7 mouse cellular contexts compared by ENCODE assay signal in genomic region chr14:52196230-52197155, GRCm38 (mm10). TPM values are rescaled to one million over a fixed set of nuclear protein-coding genes. Genes with fewer than 3 reads are reported as not detected.
A peak's percentile ranks its signal among the peaks of the same experiment; 100 is the strongest.
DNase-seq lines count a peak whose midpoint lies in the region; ATAC-seq and TF ChIP-seq lines count a peak whose summit lies in the region.

No protein-coding gene starts in this region.

- WGBS in hindbrain, embryonic 12.5 days = under 1% methylated on average over 38 of the region's 59 CpGs
- whole genome bisulfite sequencing in lung, postnatal 0 days = 1% methylated on average over 41 of the region's 59 CpGs
- WGBS in stomach, postnatal 0 days = under 1% methylated on average over 59 of the region's 59 CpGs

- no peaks in the 10 kb centered on the region for H3K27me3 ChIP-seq in hindbrain, embryonic 12.5 days
- no peaks in the 10 kb centered on the region for H3K27me3 ChIP-seq in lung, postnatal 0 days (replicated peaks; ENCODE audit: insufficient read depth, low read length)
- no peaks in the 10 kb centered on the region for H3K27me3 ChIP-seq in stomach, postnatal 0 days (ENCODE audit: control insufficient read depth, insufficient read depth, low read length)

- in situ Hi-C loops in ES-E14 (cut with MboI; ENCODE audit: low sequenced_read_pairs in 2 of 2, unreplicated experiment in 2 of 2) = no loop called here

- peak overlapping the region; percentile 91 for H3K27ac ChIP-seq in left cerebral cortex, adult 2 months
- peak overlapping the region; percentile 96 for H3K27ac ChIP-seq in ES-E14 (ENCODE audit: insufficient read depth, low read depth, low read length, poor library complexity, severe bottlenecking)
- H3K27ac ChIP-seq in cortical plate, adult 2 months (ENCODE audit: insufficient read depth, low read length) = peak overlapping the region; percentile 83
- peak overlapping the region; percentile 95 for H3K27ac ChIP-seq in hindbrain, embryonic 12.5 days
- peak overlapping the region; percentile 98 for H3K27ac ChIP-seq in lung, postnatal 0 days (ENCODE audit: low read length)
- H3K27ac ChIP-seq in stomach, postnatal 0 days (replicated peaks) = peak overlapping the region; percentile 99

- no peak for TF ChIP-seq CTCF in left cerebral cortex, adult 2 months (IDR thresholded peaks at IDR 0.05)
- TF ChIP-seq CTCF in cortical plate, adult 2 months (IDR thresholded peaks at IDR 0.05; ENCODE audit: extremely low read depth, insufficient read depth, low read length) = no peak
- TF ChIP-seq CTCF in lung, postnatal 0 days (IDR thresholded peaks at IDR 0.05) = no peak
- no peak for TF ChIP-seq CTCF in stomach, postnatal 0 days (IDR thresholded peaks at IDR 0.05; ENCODE audit: low read depth)

- no peak for DNase-seq in left cerebral cortex, adult 2 months (ENCODE audit: extremely low spot score in 1 of 2, low spot score in 2 of 2)
- DNase-seq in left cerebral cortex, postnatal 36 days (ENCODE audit: low spot score in 2 of 2) = no peak
- DNase-seq in ES-E14 (ENCODE audit: low read depth, low spot score) = no peak
- peak; percentile 49 for DNase-seq in lung, postnatal 0 days (ENCODE audit: low spot score)
- DNase-seq in stomach, postnatal 0 days (ENCODE audit: low spot score) = no peak

- TF ChIP-seq EP300 in lung, postnatal 0 days (IDR thresholded peaks at IDR 0.05) = no peak
- no peak for TF ChIP-seq EP300 in stomach, postnatal 0 days (optimal IDR thresholded peaks at IDR 0.05)

- H3K4me2 ChIP-seq in hindbrain, embryonic 12.5 days (replicated peaks) = peak overlapping the region; percentile 75
- peak overlapping the region; percentile 93 for H3K4me2 ChIP-seq in lung, postnatal 0 days (replicated peaks; ENCODE audit: low read depth, low read length)
- H3K4me2 ChIP-seq in stomach, postnatal 0 days (replicated peaks; ENCODE audit: low read depth) = peak overlapping the region; percentile 90

- TF ChIP-seq POLR2A in cortical plate, adult 2 months (IDR thresholded peaks at IDR 0.05; ENCODE audit: extremely low read depth, insufficient read depth, low read length) = no peak

- peak overlapping the region; percentile 99 for H3K9ac ChIP-seq in ES-E14 (ENCODE audit: insufficient read depth, low read depth, low read length, poor library complexity, severe bottlenecking)
- peak overlapping the region; percentile 99 for H3K9ac ChIP-seq in hindbrain, embryonic 12.5 days
- H3K9ac ChIP-seq in lung, postnatal 0 days (replicated peaks; ENCODE audit: low read depth) = peak overlapping the region; percentile 99
- peak overlapping the region; percentile 98 for H3K9ac ChIP-seq in stomach, postnatal 0 days (ENCODE audit: low read length)

- intact Hi-C loops in left cerebral cortex, adult 2 months (cut with DNase I) = loop anchor here (5.0 kb wide), 1 partner anchor 81 kb away; the partner anchor contains the start of genes Rab2b and Tox4
- intact Hi-C loops in left cerebral cortex, postnatal 36 days (cut with DNase I) = loop anchor here (5.0 to 10.0 kb wide), 2 partner anchors 74 to 292 kb away; no protein-coding TSS in a partner anchor

- no peaks in the 10 kb centered on the region for H3K9me3 ChIP-seq in ES-E14 (ENCODE audit: control insufficient read depth, insufficient read depth, low read depth, low read length)
- no peaks in the 10 kb centered on the region for H3K9me3 ChIP-seq in hindbrain, embryonic 12.5 days (replicated peaks)
- no peaks in the 10 kb centered on the region for H3K9me3 ChIP-seq in lung, postnatal 0 days (ENCODE audit: low read length)
- no peaks in the 10 kb centered on the region for H3K9me3 ChIP-seq in stomach, postnatal 0 days (ENCODE audit: control insufficient read depth, low read length)

- H3K4me3 ChIP-seq in left cerebral cortex, adult 2 months = peak overlapping the region; percentile 99
- peak overlapping the region; percentile 94 to 96 for H3K4me3 ChIP-seq in ES-E14 (ENCODE audit: insufficient read depth in 1 of 2, low read depth in 1 of 2, low read length in 2 of 2, poor library complexity in 1 of 2, severe bottlenecking in 1 of 2)
- peak overlapping the region; percentile 91 for H3K4me3 ChIP-seq in cortical plate, adult 2 months (ENCODE audit: insufficient read depth, low read length)
- H3K4me3 ChIP-seq in hindbrain, embryonic 12.5 days = peak overlapping the region; percentile 98
- peak overlapping the region; percentile 99 for H3K4me3 ChIP-seq in lung, postnatal 0 days (ENCODE audit: low read depth, low read length)
- H3K4me3 ChIP-seq in stomach, postnatal 0 days (ENCODE audit: low read depth, low read length) = peak overlapping the region; percentile 99

- peaks cover 6 to 8% of the 10 kb centered on the region in 2 experiments; a peak in 3 of 4 replicates for H3K4me1 ChIP-seq in ES-E14 (ENCODE audit: control insufficient read depth in 2 of 2, insufficient read depth in 2 of 2, low read length in 2 of 2, poor library complexity in 1 of 2)
- no peaks in the 10 kb centered on the region for H3K4me1 ChIP-seq in cortical plate, adult 2 months (ENCODE audit: control insufficient read depth, insufficient read depth, low read length)
- H3K4me1 ChIP-seq in hindbrain, embryonic 12.5 days = peaks cover 17% of the 10 kb centered on the region
- H3K4me1 ChIP-seq in lung, postnatal 0 days (ENCODE audit: insufficient read depth, low read depth, low read length) = no peaks in the 10 kb centered on the region; the same call in 1 of the 2 replicates
- H3K4me1 ChIP-seq in stomach, postnatal 0 days (replicated peaks; ENCODE audit: control insufficient read depth, insufficient read depth) = 0 out of 2 replicates have a peak, but pooled peaks cover 2% of the 10 kb centered on the region

- peak; percentile 67 for ATAC-seq in hindbrain, embryonic 12.5 days (ENCODE audit: low FRiP score)
- peak; percentile 46 for ATAC-seq in lung, postnatal 0 days
- ATAC-seq in stomach, postnatal 0 days (ENCODE audit: low FRiP score, low TSS enrichment) = peak; percentile 18

- peaks cover 8% of the 10 kb centered on the region for H3K36me3 ChIP-seq in ES-E14 (ENCODE audit: control insufficient read depth, insufficient read depth, low read length, poor library complexity, severe bottlenecking)
- H3K36me3 ChIP-seq in hindbrain, embryonic 12.5 days = peaks cover 33% of the 10 kb centered on the region
- H3K36me3 ChIP-seq in lung, postnatal 0 days (ENCODE audit: insufficient read depth, low read length) = peaks cover 3% of the 10 kb centered on the region; the same call in 1 of the 2 replicates
- H3K36me3 ChIP-seq in stomach, postnatal 0 days (ENCODE audit: control insufficient read depth, insufficient read depth, low read length) = peaks cover 5% of the 10 kb centered on the region; the same call in 1 of the 2 replicates

TF ChIP-seq in ES-E14, 5 proteins besides CTCF, POLR2A, EP300 and RAD21:
- TF ChIP-seq ZNF384 (IDR thresholded peaks at IDR 0.05; ENCODE audit: low read depth, low read length) = no peak
- no peak for TF ChIP-seq HCFC1 (IDR thresholded peaks at IDR 0.05; ENCODE audit: borderline replicate concordance, insufficient read depth, low read length)
- no peak for TF ChIP-seq CHD2 (IDR thresholded peaks at IDR 0.05; ENCODE audit: low read depth, low read length)
- no peak for TF ChIP-seq ZC3H11A (IDR thresholded peaks at IDR 0.05; ENCODE audit: borderline replicate concordance, low read depth, low read length)
- no peak for TF ChIP-seq MAFK (IDR thresholded peaks at IDR 0.05; ENCODE audit: insufficient read depth, low read depth, low read length)
TF ChIP-seq in ES-E14: peak in this region for 0.

RNA-seq across cellular contexts. Expression of gene Supt16, which starts 0.7 kb away (rescaled TPM):
- 10 to 100 TPM; 52.5 to 54.7 TPM for total RNA-seq in left cerebral cortex, adult 2 months (2021)
- 10 to 100 TPM; 50.8 to 51.3 TPM for total RNA-seq in left cerebral cortex, postnatal 36 days (2021)
- 54.7 and 80.3 TPM in 2 replicates for total RNA-seq in ES-E14 (2012; rRNA removed)
- polyA plus RNA-seq in cortical plate, adult 2 months (2012; rRNA removed) = 25.6 and 28.2 TPM in 2 replicates
- 68.3 and 72.3 TPM in 2 replicates for polyA plus RNA-seq in hindbrain, embryonic 12.5 days (2016; fragmentation: Nextera tagmentation; extraction: Ambion mirVana)
- 20.9 and 21.3 TPM in 2 replicates for polyA plus RNA-seq in lung, postnatal 0 days (2015; fragmentation: Nextera tagmentation; extraction: Ambion mirVana)
- 15.2 and 20.0 TPM in 2 replicates for polyA plus RNA-seq in stomach, postnatal 0 days (2015; fragmentation: Nextera tagmentation; extraction: Ambion mirVana)
